Mouse (Mus musculus) kidney, adult 2 months (tissue): ENCODE measurements around the gene Tsga10ip.

ENCODE experiments used
- CTCF ChIP-seq: fragments of 200-500 bp; conservative IDR thresholded peaks from 2 replicates; pipeline ENCODE4 v1.5.1; 2011; ENCODE audit warnings: low read depth, mild to moderate bottlenecking, control low read depth, low read length, moderate library complexity, mixed read lengths; ENCODE audit not compliant: insufficient read depth, insufficient read length
- POLR2A ChIP-seq: fragments of 200-500 bp; IDR thresholded peaks from one replicate; pipeline ENCODE4 v1.6.1; 2011; ENCODE audit warnings: low read depth, low read length, control low read depth

DNA sequence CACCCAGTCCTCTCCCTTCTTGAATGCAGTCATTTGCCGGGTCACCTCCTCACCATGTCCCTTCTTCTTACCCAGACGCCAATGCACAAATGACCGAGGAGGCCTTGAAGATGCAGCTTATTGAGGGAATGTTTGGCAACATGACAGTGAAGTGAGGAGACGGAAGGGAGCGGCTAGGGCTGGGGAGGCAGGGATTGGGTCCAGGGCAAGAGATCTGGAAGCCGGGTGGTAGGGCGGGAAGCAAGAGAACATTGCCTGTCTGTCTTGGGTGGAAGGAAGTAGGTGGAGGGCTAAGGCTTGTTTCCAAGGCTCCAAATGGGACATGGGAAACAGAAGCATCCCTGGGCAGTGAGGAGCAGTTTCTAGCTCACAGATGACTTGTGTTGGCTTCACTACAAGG is 61.0 kb downstream of the Tsga10ip start:
- no peak for TF ChIP-seq CTCF
- TF ChIP-seq POLR2A = no peak
